Mouse (Mus musculus): ENCODE data around the gene Aym1.
"Not testable (repeated sequence)": the region's sequence is repeated elsewhere in the genome, so short reads cannot be mapped to it uniquely, and the experiment has no call there.

Gene Aym1

GRCm38 (mm10) chr5:113357656-113358055 lies 562 bp downstream of the Aym1 start:
- DNase-seq: no peak

GRCm38 (mm10) chr5:113358833-113359232 lies 1.7 kb downstream of the Aym1 start:
- no peak for DNase-seq

- DNase-seq: no peak
Observed at GRCm38 (mm10) chr5:113361283-113361682, 4.2 kb downstream of the Aym1 start.

GRCm38 (mm10) chr5:113362258-113362996 lies 5.3 kb downstream of the Aym1 start:
- peak; percentile 34 to 54 for DNase-seq

- no peak for DNase-seq
Observed at GRCm38 (mm10) chr5:113363177-113363576, 6.1 kb downstream of the Aym1 start.

GRCm38 (mm10) chr5:113365921-113366320 lies 8.8 kb downstream of the Aym1 start:
- peak; percentile 48 to 79 for DNase-seq

- DNase-seq: not testable (repeated sequence)
Observed at GRCm38 (mm10) chr5:113367726-113368125, 10.6 kb downstream of the Aym1 start.

GRCm38 (mm10) chr5:113369262-113369868 lies 12.3 kb downstream of the Aym1 start:
- DNase-seq: no peak

- DNase-seq: no peak
Observed at GRCm38 (mm10) chr5:113372449-113372848, 15.4 kb downstream of the Aym1 start.

- DNase-seq: peak in 1 of 2 experiments; percentile 36
Observed at GRCm38 (mm10) chr5:113372995-113373950, 16.2 kb downstream of the Aym1 start.

GRCm38 (mm10) chr5:113374290-113374689 lies 17.2 kb downstream of the Aym1 start:
- DNase-seq: no peak

- DNase-seq: peak in 1 of 2 experiments; percentile 42
Observed at GRCm38 (mm10) chr5:113375783-113376182, 18.7 kb downstream of the Aym1 start.

- no peak for DNase-seq
Observed at GRCm38 (mm10) chr5:113376292-113376691, 19.2 kb downstream of the Aym1 start.

- DNase-seq: no peak
Observed at GRCm38 (mm10) chr5:113379416-113379815, 22.3 kb downstream of the Aym1 start.

- DNase-seq: no peak
Observed at GRCm38 (mm10) chr5:113380553-113380952, 23.5 kb downstream of the Aym1 start.

- DNase-seq: no peak
Observed at GRCm38 (mm10) chr5:113382580-113382979, 25.5 kb downstream of the Aym1 start.

GRCm38 (mm10) chr5:113393766-113394165 lies 36.7 kb downstream of the Aym1 start:
- no peak for DNase-seq

GRCm38 (mm10) chr5:113396286-113396934 lies 39.3 kb downstream of the Aym1 start:
- DNase-seq: no peak

GRCm38 (mm10) chr5:113397443-113398317 lies 40.6 kb downstream of the Aym1 start:
- no peak for DNase-seq

GRCm38 (mm10) chr5:113402702-113403101 lies 45.6 kb downstream of the Aym1 start:
- no peak for DNase-seq

GRCm38 (mm10) chr5:113407346-113407745 lies 50.3 kb downstream of the Aym1 start:
- peak in 1 of 2 experiments; percentile 34 for DNase-seq
